Mouse (Mus musculus) kidney, embryonic 15.5 days (tissue): ENCODE measurements around the gene Itpr2. TPM values are rescaled to one million over a fixed set of nuclear protein-coding genes. Genes with fewer than 3 reads are reported as not detected.

Source experiments
- polyA plus RNA-seq: library from polyadenylated mRNA; unstranded; fragments of >200 nt; fragmentation: Nextera tagmentation; extraction: Ambion mirVana; gene quantifications from 2 replicates; pipeline ENCODE4 v1.2.1, GENCODE M21; 2015

Itpr2 gene
- polyA plus RNA-seq, 1 experiment from 2014 or later, result 15.0 TPM

Other genes starting within 250 kb of the Itpr2 start
- 85.5 and 87.8 TPM in 2 replicates for gene Fgfr1op2, start 75.0 kb upstream of the Itpr2 start, polyA plus RNA-seq
- 82.7 and 87.4 TPM in 2 replicates for gene Ints13, start 75.6 kb upstream of the Itpr2 start, polyA plus RNA-seq
- 137 and 154 TPM in 2 replicates for gene Med21, start 140.3 kb upstream of the Itpr2 start, polyA plus RNA-seq
- 36.5 and 37.0 TPM in 2 replicates for gene Tm7sf3, start 140.6 kb upstream of the Itpr2 start, polyA plus RNA-seq
- gene Stk38l, start 222.8 kb upstream of the Itpr2 start, polyA plus RNA-seq, result 14.7 and 16.0 TPM in 2 replicates